Mouse (Mus musculus) megakaryocyte-erythroid progenitor cell, adult 5-6 weeks (primary cell): ENCODE data around the gene Nop2. TPM values are rescaled to one million over a fixed set of nuclear protein-coding genes. Genes with fewer than 3 reads are reported as not detected.
A peak's percentile ranks its signal among the peaks of the same experiment; 100 is the strongest.

Experiments
- ATAC-seq: replicated peaks from 2 replicates; pipeline ENCODE4 v1.8.0; 2016; ENCODE audit warnings: mild to moderate bottlenecking, inconsistent platforms; ENCODE audit not compliant: severe bottlenecking, poor library complexity, low FRiP score, low TSS enrichment
- total RNA-seq, 2 experiments: library from RNA; stranded (forward) in 1 of 2; stranded (reverse) in 1 of 2; fragments of 200-1000, 215-1000 nt in 1 of 2; fragments of >200 nt in 1 of 2; fragmentation: Nextera tagmentation in 1 of 2; gene quantifications; 2 replicates each; pipeline ENCODE4 v1.2.3; 2014 to 2017

Gene Nop2
- total RNA-seq, 2 experiments from 2014 or later: 114 to 125 TPM

DNA sequence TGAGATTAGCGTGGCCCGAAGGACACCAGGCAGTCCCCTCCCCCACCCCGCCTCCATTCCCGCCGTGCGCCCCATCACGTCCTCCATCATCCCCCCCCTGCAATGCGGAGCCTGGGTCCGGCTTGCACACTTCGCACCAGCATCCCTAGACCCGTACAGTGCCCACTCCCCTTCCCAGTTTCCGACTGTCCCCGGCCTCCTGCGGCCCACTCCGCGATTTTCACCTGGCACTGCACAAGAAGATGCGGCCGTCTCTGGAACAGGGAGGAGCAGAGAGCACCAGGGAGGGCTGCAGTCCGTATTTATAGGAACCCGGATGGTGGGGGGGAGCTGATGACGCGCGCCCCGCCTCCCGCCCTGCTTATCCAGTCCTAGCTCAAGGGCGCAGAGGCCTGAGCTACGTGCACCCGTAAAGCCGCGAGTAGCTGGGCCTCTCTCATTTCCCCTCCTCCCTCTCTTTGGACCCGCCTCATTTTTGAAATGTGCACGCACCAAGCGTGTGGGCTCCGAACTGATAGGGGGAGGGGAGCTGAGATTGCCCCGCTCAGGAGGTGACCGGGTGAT, 33.7 kb downstream of the Nop2 start:
- peak; percentile 81 for ATAC-seq

DNA sequence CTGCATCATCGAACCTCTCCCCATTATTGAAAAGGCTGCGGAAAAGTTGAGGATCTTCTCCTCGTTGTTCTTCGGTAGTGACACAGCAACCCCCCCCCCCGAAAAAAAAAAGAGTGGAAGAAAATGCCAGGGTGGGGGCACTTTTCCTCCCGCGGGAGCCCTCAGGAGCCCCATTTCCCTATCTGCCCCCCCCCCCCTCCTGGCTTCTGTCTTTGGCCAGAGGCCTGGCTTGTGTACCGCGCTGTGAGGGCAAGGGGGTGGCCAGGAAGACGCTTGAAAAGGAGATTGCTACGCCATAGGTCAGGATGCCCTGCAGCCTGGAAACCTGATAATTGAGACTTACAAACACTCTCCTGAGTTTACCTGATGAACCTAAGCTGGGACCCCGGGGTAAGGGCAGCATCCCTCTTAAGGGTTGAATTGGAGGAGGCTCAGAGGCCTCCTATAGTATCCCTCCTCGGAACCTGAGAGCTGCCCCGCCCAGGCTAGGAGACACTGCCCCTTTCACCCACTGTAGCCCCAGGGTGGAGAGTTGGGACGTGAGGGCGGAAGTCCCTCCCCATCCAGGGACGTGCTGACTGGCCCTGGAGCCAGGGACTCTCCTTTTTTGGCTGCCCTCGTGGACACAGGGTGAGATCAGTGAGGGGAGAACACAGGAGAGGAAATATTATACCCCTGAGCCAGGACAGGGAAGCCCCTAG, 34.5 kb downstream of the Nop2 start, which contains the start of gene Gapdh:
Gapdh (minus strand) TSS at position 417 of the 701 bp plus-strand sequence.
- ATAC-seq: peak; percentile 31

DNA sequence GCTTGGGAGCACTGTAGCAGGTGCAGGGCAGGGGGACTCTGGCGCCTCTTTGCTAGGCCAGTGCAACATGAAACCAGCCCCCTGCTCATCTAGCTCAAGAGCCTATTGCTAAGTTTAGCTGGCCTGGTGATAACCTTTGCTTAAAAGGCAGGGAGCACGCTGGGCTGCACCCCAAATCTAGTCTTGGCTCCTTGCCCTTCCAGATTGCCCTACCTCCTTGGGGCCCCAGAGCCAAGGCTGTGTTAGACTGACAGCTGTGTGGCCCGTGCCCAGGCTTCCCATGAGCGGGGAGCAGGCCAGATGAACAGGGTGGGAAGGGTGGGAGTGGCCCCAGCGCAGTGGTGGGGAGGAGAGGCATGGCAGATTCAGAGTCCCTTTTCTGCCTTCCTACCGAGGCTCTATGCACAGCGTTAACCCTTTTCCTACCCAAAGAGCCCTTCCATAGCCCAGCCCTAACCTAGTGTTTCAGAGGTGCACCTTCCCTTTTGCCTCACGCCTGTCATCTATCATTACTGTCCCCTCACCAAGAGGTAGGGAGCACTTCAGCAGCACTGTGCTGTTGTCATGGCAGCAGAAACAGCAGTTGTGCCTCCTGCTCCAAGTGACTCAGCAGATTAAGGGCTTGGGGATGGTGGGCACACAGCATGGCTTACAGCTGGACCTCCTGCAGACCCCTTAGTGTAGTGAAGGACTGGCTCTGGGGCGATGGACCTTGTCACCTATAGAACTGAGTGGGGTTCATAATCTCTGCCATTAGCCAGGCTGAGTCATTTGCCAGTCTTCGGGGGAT, 35.3 kb downstream of the Nop2 start:
- peak; percentile 8 for ATAC-seq

DNA sequence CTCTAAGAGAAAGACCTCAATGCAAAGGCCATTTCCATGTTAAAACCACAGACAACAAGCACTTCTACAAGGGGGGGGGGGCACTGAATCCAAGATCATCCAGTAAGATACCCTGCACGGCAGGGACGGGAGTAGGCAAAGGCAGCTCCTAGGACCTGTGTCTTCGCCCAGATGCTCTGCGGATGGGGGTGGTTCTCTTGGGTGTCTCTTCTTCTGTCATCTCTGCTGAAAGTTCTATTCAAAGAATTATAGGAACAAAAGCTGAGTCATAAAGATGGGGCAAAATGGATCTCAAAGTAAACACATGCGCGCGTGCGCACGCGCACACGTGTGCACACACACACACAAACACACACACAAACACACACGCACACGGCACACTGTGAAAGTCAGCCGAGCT, 36.4 kb downstream of the Nop2 start:
- no peak for ATAC-seq

DNA sequence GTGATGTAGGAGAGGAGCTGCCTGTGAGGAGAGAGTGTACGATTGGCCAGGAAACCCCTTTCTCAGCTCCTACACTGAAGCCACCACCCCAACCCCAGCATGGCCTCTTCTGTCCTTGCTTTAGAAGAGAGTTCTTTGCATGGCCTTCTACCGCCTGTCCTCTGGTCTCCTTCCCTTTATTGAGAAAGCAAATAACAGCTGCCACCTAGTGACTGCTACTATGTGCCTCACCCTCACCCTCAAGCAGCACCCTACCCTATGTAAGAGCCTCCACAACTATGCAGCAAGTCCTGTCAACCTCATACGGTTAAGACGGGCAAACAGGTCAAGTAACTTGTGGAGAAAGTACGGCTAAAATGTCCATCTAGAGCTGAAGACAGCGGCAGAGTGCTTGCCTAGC, 38.5 kb downstream of the Nop2 start:
- ATAC-seq: no peak

DNA sequence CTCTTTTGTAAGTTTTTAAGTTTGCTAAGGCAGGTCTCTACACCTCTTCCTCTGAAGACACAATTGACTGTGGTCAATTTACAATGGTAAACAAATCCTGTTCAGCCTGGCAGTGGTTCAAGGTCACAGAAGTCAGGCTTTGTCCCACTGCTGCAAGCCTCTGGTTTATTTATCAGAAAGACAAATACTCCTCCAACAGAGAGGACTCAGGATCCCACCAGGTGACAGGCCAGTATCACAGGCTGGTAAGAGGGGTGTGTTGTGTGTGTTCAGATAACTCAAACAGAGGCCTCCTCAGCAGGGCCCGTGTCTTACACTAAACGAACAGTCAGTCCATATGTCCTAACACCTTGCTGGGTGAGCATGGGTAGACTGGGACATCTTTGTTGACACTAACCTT, 40.8 kb downstream of the Nop2 start:
- no peak for ATAC-seq

DNA sequence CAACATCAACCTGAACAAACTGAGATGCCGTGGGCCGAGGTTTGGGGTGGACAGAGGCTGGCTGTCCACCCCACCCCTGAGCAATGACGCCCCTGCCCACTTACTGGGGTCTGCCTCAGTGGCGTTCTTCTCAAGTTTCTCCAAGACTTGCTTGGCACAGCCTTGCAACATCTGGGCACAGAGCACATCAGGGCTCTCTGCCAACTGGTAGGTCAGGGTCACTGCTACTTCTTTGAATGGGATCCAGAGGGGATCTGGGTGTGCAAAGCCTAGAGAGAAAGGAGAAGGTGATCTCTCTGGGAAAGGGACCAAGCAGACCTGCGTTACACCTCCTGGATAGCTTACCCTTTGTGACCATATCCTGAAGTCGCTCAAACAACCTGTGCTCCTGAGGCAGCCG, 41.5 kb downstream of the Nop2 start:
- ATAC-seq: no peak

DNA sequence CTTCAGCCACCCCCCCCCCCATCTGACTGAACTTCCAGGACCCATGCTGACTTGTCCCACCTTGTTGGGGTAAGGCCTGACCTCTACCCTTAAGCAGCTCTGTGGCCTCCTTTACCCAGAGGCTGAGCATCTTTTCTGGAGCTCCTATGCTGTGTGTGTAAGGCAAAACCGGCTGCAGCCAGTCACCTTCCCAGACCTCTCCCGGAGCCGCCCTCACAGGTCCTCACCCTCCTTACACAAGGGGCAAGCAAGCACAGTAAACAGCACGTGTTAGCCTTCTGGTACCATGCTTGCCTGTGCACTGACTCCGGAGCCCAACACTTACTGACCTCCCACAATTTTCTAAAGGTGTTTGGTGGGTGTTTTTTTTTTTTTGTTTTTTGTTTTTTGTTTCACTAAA, 43.8 kb downstream of the Nop2 start:
- no peak for ATAC-seq

DNA sequence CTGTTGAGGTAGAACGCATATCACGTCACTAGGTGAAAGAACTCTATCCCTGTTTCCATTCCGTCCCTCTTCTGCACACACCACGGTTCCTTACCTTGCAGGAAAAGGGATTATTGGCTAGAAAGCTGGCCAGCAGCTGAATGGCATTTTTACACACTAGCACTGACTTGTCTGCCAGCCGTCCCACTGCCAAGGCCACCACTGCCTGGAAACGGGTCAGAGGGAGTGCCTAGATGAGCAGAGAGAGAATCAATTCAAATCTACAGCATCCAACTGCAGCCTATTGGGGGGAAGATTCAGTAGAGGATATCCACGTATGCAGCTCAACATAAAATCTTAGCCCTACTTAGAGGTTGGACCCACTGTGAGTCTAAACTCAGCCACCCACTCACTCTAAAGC, 47.9 kb downstream of the Nop2 start:
- ATAC-seq: no peak

DNA sequence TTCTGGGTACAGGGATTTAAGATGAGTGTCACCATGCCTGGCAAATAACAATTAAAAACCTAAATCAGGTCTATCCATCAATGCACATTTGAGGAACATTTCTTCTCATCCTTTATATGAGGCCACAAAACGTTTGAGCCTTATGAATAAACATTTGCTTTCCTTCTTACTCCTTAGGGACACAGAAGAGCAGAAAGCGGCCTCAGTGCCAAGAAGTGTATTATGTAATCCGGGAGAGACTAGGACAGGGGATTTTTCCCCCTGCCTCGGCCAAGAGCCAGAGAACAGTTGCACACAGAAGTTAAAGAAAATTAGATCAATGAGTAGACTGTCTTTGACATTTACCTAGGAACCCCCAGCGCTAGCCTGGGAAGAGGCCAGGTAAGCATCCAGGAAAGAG, 50.4 kb downstream of the Nop2 start:
- ATAC-seq: no peak

DNA sequence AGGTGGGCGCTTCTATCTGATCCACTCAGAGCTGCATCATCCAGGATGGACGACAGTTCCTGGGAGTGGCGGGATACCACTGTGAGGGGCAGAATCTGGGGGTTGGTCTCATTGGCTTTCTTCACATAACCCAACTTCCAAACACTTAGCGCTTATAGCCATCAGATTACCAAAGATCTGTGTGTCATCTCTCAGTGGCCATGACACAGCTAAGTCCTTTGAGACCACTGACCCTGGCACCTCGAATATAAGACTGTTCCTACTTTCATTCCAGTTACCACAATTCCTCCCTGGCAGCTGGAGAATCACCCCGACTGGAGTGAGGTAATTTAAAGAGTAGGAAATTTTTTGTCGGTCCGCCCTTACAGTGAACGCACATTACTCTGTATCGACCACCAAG, 54.5 kb downstream of the Nop2 start:
- no peak for ATAC-seq

DNA sequence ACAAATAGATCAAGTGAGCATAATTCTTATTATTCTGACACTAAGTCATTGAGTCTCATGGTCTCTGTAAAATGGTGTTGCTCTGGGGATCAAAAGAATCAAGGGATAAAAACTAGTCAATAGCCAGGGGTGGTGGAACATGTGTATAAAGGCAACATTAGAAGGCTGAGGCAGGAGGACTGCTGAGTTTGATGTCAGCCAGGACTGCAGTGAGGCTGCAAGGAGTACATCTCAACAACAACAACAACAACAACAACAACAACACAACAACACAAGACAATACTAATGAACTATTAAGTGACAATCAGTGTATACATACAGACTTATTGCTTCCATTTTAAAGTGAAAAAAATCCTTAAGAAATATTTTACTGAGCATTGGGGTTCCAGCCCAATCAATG, 59.1 kb downstream of the Nop2 start:
- ATAC-seq: no peak

DNA sequence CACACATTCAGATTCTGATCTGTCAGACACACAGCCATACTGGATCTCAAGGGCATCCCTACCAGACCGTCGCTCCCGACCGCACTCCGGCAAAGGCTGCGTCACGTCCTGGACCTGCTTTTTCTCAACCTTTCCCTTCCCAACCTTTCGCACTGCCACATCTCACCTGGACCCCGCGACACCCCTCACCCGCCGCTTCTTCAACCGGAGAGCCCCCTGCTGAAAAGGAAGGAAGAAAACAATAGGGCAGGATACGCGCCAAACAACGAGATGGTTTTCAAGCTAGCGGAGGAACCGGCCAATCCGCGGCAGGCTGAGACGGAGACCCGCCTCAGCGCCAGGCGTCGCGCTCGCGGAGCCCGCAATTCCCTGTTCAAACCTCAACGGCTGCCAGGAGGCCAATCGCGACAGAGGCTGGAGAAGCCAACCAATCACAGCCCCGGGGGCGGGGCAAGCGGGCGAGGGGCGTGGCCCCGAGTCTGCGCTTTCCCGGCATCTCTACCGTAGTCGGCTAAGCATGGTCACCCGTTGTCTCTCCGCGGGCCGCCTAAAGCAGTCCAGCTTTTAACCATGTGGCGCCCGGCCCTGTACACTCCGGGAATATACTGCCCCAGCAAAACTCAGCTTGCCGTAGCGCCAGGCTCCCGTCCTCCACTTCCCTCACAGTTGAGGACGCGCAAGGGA, 59.8 kb downstream of the Nop2 start, which contains the start of the genes Ncapd2 and Mrpl51:
Ncapd2 (minus strand) TSS at position 370 of the 684 bp plus-strand sequence.
Mrpl51 (plus strand) TSS at position 470 of the 684 bp plus-strand sequence.
- ATAC-seq: peak; percentile 91

DNA sequence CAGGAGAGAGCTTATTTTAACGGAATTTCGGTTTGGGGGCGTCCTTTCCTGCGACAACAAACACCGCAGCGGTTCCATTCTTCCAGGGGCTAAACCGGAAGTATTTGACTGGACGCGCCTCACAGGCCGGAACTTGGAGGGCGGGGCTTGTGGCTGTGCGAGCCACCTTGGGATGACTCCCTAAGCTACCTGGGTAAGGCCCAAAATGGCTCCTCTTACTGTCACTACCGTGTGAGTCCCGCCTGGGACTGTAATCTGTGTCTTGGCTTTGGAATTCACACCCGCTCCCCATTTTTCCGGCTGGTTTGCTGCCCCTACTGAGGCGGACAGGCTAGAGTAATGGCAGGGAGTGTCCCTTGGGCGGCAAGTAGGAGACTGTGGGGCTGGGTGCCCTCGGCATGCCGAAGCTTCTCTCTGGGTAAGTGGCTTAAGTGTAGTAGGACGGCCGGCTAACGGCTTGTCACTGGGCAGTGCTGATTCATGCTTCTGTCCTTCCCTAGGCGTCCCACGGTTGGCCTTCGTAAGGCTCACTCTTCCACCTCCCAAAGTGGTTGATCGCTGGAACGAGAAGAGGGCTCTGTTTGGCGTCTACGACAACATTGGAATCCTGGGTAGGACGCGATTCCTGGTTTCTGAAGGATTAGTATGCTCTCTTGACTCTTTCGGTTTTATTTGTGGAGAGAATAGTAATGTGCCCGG, 60.5 kb downstream of the Nop2 start:
- peak; percentile 86 for ATAC-seq

DNA sequence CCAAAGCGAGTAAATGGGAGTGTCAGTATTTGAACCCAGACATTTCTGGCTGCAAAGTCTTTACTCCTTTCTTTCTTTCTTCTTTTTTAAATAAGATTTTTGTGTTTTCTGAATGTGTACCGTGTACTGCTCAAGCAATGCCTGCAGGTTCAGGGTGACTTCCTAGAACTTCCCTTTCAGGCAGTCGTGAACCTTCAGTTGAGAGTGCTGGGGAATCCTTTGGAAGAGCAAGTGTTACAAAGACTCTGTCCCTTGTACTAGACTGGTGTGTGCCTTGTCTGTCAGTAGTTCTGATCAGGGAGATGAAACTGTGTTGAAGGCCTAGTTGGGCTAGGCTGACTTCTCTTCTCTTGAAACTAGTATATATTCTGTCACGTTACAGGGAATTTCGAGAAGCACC, 61.1 kb downstream of the Nop2 start:
- no peak for ATAC-seq

DNA sequence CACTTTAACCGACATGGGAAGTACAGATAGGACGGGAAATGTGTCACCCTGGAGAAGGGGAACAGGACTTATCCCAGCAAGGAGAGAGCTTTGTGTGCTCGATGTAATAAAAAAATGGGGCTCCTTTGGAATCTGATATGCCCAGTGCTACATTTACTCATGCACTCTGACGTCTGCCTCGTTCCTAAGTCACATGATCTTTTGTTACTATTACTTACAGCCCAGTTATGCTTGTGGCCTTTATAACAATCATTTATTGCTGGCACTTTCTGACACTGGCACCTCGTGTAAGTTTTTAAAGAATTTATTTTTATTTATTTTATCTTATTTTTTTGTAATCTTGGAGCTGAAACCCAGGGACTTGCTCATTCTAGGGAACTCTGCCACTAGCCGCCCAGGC, 61.7 kb downstream of the Nop2 start:
- ATAC-seq: no peak
